Mouse (Mus musculus): ENCODE measurements around the gene Adk.
"Not testable (repeated sequence)": the region's sequence is repeated elsewhere in the genome, so short reads cannot be mapped to it uniquely, and the experiment has no call there.

Gene Adk

GRCm38 (mm10) chr14:21064321-21064720 is 11.9 kb downstream of the Adk start:
- DNase-seq (ENCODE audit: extremely low spot score, low spot score), result no peak

- DNase-seq (ENCODE audit: extremely low spot score, low spot score), result no peak
These were observed 13.3 kb downstream of the Adk start for GRCm38 (mm10) chr14:21065490-21066162.

DNA sequence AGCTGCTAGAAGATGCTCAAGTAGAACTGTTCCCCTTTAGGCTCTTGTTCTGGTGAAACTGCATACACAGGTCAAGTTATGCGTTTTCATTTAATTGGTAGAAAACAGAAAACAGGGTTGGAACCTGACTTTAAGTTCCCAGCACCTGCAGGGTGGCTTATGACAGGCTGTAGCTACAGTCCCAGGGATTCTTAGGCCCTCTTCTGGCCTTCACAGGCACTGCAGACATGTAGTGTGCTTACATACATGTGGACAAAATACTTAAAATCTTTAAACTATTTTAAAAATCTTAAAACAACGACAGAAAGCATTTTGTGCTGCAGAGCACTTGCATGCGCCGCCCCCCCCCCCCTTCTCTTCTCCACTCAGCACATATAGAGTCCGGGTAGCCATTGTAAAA is 17.2 kb downstream of the Adk start:
- DNase-seq (ENCODE audit: extremely low spot score, low spot score), result no peak

GRCm38 (mm10) chr14:21073981-21074380 is 21.6 kb downstream of the Adk start:
- no peak for DNase-seq (ENCODE audit: extremely low spot score, low spot score)

DNA sequence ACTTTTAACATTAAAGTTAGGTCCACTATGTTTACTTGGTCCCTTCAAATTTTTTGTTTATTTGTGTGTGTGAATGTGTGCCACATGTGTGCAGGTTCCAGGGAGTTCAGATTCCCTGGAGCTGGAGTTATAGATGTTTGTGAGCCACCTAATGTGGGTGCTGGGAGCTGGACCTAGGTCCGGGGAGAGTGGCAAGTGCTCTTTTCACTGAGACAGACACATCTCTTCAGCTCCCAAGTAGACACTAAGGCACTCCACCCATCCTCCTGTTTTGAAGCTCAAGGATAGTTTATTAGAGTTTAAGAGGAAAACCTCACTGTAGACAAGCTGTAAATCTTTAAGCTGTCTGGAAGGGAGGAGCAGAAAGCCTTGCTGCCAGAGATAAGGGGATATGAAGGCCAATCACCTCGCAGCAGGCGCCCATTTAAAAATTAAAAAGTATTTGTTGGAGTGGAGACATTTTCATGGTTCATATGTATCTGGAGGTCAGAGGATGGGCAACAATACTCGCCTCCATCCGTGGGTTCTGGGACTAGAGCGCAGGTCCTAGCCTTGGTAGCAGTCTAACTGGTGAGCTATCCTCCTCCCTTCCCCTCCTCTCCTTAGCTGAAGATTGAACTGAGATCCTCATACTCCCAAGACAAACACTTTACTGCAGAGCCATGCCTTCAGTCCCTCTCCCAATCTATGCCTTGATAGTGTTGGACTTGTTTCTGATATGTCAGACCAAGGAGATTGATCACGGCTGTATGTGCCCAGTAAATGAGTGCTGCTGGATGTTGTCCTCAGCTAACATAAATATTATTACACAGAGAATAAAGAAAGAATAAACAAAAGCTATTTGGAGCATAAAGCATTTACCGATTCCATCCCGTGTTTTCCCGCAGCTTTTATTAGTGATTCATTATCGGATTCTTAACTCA is 22.3 kb downstream of the Adk start:
- no peak for DNase-seq (ENCODE audit: extremely low spot score, low spot score)

- peak; percentile 91 for DNase-seq (ENCODE audit: extremely low spot score, low spot score)
These were observed 23.6 kb downstream of the Adk start for GRCm38 (mm10) chr14:21075751-21076500.

- no peak for DNase-seq (ENCODE audit: extremely low spot score, low spot score)
These were observed 24.3 kb downstream of the Adk start for GRCm38 (mm10) chr14:21076501-21077194.

DNA sequence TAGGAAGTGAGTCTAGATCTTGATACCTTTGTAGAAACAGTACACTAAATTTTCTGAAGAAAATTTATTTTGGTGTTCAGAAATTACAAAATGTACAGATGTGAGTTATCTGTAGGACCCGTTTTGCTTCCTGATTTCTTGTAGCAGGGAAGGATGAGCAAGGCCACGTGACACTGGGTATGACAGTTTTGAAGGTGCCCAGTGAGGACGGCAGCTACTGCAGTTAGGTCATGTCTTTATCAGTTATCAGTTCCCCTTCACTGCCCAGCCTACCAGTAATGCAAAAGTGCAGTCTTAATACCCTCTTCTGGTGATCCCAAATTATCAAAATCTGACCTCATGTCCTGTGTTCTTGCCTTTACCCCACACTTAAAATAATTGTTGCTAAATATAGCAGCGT is 25.6 kb downstream of the Adk start:
- DNase-seq (ENCODE audit: extremely low spot score, low spot score), result no peak

- no peak for DNase-seq (ENCODE audit: extremely low spot score, low spot score)
These were observed 26.1 kb downstream of the Adk start for GRCm38 (mm10) chr14:21078511-21078910.

GRCm38 (mm10) chr14:21082823-21083222 is 30.4 kb downstream of the Adk start:
- DNase-seq (ENCODE audit: extremely low spot score, low spot score), result no peak

GRCm38 (mm10) chr14:21085666-21086065 is 33.3 kb downstream of the Adk start:
- no peak for DNase-seq (ENCODE audit: extremely low spot score, low spot score)

GRCm38 (mm10) chr14:21086106-21086505 is 33.7 kb downstream of the Adk start:
- DNase-seq (ENCODE audit: extremely low spot score, low spot score), result no peak

GRCm38 (mm10) chr14:21086827-21087351 is 34.5 kb downstream of the Adk start:
- no peak for DNase-seq (ENCODE audit: extremely low spot score, low spot score)

DNA sequence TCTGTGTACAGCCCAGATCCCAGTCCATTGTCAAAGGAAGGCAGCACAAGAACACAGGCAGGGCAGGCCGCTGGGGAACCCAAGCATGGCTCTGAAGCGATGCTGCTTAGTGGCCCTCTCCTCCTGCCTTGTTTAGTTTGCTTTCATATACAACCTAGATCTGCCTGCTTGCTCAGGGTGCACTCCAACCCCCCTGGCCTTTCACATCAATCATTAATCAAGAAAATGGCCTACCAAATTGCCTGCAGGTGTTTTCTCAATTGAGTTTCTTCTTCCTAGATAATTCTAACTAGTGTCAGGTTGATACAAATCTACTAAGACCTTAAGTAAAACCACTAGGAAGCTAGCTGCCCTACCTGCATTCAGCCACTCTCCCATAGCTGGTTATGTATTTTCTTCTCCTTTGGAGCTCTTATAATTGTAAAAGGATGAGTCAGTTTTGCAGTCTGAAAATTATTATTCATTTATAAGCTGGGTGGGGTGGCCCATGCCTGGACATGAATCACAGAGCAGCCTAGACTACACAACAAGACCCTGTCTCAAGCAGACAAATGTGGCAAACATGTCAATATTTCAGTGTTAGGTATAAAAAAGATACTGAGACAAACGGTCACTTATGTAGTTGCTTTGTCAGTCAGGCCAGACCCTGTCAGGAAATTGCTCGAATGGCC is 35.2 kb downstream of the Adk start:
- no peak for DNase-seq (ENCODE audit: extremely low spot score, low spot score)

DNA sequence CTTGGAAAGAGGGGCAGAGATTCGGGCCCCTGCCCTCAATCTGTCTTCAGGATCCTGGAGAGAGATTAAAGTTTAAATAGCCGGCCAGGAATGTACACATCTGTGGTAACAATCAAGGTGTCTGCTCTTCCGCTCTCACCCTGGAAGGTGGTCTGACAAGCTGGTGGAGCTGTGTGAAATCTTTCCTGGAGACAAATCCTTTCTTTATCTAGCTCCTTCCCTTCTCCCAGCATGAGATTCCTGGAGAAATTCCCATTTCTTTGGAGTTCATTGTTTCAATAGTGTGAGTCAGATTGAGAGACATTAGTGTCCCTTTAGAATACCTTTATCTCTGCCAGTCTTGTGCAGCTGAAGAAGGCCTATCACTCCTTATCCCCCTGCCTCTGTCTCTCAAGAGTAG is 36.4 kb downstream of the Adk start:
- no peak for DNase-seq (ENCODE audit: extremely low spot score, low spot score)

GRCm38 (mm10) chr14:21090400-21090799 is 38.0 kb downstream of the Adk start:
- no peak for DNase-seq (ENCODE audit: extremely low spot score, low spot score)

DNA sequence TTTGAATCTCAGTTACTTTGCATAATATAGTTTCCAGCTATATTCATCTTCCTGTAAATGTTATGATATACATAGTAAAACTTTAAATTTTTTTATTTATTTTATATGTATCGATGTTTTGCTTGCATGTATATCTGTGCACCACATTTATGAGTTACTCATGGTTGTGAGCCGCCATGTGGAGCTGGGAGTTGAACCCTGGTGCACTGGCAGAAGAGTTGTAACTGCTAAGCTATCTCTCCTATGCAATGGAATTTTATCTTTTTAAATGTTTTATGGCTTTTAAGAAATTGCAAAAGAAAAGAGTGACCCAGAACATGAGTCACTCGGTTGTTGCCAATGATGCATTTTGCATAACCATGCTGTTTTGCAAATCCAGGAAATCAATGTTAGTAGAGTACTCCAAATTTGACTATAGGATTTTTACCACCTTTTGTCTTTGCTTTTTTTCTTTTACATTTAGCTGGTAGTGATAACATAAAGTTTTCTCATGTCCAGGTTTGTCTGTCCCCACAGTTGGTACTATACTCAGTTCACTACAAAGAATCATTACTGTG is 38.6 kb downstream of the Adk start:
- no peak for DNase-seq (ENCODE audit: extremely low spot score, low spot score)

GRCm38 (mm10) chr14:21094161-21094560 is 41.8 kb downstream of the Adk start:
- not testable (repeated sequence) for DNase-seq (ENCODE audit: extremely low spot score, low spot score)

DNA sequence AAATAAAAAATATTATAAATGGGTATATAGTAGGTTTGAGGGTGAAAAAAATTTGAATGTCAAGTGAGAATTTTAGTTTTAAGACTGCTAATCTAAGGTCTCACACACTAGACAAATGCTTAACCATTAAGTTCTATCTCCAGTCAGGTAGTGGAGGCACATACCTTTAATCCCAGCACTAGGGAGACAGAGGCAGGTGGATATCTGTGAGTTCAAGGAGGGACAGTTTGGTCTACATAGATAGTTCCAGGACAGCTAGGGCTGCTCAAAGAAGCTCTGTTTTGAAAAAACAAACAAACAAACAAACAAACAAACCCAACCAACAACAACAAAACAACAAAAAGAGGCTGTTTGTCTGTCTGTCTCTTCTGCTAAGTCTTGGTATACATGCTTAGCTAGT is 43.9 kb downstream of the Adk start:
- DNase-seq (ENCODE audit: extremely low spot score, low spot score), result no peak

GRCm38 (mm10) chr14:21096689-21097088 is 44.3 kb downstream of the Adk start:
- DNase-seq (ENCODE audit: extremely low spot score, low spot score), result no peak
